Mouse (Mus musculus) brain, adult 2 months (tissue): ENCODE measurements around the gene Rbp7.
A peak's percentile ranks its signal among the peaks of the same experiment; 100 is the strongest.

ENCODE experiments used
- DNase-seq: peaks from one replicate; pipeline ENCODE4 v3.0.0; 2011; ENCODE audit warnings: low read depth, low spot score

The Rbp7 gene

DNA sequence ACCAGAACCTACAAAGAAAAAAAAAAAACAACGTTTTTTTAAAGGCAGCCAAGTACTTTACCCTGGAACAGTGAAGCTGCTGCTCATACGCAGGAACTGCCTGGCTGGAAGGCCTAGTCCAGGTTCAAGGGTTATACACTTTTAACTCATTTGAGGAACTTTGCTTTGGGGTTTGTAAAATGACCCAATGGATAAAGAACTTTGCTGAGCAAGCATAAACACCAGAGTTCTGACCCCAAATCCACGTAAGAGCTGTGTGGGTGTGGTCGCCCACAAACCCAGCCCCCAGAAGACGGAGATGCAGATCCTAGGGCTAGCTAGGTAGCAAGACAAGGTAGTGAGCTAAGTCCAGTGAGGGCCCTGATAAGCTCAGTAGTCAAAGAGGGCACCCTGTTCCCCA lies 47.3 kb downstream of the Rbp7 start:
- no peak for DNase-seq

DNA sequence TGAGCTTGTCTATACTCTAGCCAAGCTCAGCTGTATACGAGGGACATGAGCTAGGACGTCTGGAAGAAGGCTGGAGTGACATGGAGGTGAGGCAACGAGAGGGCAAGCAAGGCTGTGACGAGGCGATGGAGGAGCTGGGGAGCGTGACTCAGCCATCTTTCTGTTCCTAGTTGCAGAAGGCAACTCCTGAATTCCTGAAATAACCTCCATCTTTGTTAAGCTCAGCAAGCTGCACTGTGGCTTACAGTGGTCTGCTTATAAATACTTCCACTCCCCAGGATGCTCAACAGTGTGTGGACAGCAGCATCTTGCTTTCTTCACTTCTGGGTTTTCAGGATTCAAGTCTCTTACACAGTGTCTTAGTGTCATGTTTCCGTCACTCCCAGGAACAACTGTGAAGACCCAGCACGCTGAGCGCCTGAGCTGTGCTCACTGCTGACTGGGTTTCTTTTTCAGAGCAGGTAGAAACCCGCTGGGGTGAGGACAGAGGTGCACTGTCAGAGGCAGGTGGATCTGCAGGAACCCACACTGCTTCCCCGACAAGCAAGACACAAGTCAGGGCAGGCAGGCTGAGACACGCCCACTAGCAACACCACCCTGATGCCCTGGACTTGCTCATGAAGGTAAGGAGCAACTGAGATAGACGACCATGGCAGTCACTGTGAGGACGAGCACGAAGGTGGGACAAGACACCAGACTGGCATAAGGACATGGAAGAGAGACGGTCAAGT lies 48.9 kb downstream of the Rbp7 start:
- peak; percentile 71 for DNase-seq

DNA sequence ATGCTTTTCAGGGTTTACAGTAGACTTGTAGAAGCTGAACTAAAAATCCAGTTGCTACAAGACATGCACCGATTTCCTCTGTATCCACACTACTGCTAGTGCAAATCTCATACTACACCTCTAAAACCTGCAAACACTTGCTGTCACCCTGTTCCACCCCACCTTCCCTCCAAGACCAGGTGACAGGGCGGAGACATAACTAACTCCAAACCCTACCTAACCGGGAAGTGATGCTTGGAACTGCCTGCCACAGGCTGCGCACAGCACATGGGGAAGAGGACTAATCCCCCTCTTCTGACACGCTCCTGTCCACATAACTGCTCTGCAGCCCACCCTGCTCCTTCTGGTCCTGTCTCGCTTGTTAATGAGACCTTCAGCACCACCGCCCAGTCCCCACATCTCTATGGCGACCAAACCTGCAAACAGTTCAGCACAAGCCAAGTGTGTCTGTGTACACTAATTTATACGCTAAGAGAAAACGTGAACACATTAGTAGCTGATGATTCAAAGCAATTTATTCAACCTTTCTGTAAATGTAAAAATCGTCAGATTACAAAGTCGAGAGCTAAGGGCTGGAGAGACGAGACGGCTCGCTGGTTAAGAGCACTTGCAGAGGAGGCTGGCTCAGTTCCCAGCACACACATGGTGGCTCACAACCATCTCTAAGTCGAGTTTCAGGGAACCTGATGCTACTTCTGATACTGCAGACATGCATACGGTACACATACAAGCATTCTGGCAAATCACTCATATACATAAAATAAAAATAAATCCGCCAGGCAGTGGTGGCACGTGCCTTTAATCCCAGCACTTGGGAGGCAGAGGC lies 49.9 kb downstream of the Rbp7 start:
- DNase-seq, result peak; percentile 87

DNA sequence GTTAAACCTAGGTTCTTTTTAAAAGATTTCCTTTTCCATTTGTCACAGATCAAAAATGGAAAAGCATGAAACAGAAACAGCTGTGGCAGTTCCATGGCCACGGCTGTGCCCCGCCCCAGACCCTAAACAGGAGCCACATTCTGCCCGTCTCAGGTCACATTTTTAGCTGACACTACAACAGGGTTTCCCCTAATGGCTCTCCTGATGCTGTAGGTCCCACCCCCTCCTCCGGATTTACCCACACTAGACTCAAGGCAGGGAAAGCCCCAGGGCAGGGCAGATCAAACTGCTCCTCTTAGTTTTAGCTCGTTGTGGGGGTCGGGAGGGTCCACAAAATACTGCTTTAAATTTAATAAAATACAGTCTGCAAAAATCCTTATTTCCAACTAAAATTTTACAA lies 51.7 kb downstream of the Rbp7 start:
- no peak for DNase-seq

DNA sequence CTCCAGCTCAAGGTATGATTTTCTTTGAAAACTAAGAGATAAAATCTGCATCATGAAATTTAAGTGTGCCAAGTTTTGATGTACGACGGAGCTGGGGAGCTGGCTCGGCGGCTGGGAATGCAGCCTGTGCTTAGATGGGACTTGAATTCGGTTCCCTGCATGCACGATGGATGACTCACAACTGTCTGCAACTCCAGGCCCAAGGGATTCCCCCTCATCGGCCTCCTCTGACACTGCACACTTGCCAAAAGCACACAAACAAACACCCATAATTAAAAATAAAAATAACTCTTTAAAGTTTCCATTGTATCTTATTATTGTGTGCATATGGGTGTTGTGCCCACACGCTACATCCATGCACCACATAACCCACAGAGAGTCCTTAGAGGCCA lies 53.2 kb downstream of the Rbp7 start:
- peak; percentile 86 for DNase-seq

DNA sequence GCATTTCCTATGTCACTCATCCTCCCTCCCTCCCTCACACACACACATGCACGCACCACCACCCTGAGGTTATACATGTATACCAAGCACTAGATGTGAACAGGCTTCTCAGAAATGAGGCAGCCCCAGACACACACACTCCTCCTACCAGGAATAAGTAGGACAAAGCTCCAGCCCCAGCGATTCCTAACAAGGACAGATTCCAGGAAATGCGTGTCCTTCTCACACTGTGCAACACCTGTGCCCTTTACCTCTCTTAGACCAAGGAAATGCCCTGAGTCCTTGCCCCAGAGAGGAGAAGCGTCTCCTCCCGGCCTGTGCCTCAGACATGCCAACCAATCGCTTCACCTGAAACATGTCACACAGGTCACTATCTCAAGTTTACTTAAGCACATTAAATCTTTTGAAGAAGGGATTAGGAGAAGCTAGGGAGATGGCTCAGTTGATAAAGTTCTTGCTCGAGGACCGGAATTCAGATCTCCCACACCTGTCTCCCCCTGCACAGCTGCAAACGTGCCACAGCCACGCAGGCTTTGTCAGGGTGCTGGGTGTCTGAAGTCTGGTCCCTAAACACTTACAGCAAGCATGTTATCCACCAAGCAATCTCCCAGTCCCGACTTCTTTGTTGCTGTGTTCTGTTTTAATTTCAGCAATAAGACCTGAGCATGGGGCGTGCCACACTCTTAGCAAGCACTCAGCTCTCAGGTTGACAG lies 53.7 kb downstream of the Rbp7 start:
- peak; percentile 81 for DNase-seq
